Mouse (Mus musculus) midbrain, embryonic 16.5 days (tissue): ENCODE data around the gene Scn5a. TPM values are rescaled to one million over a fixed set of nuclear protein-coding genes. Genes with fewer than 3 reads are reported as not detected.
A peak's percentile ranks its signal among the peaks of the same experiment; 100 is the strongest.

Experiments
- ATAC-seq: fragments of 200-750 bp; cut with Nextera tagmentation; 2 replicates; pipeline ENCODE4 v1.8.0; 2017; ENCODE audit warnings: moderate TSS enrichment
- H3K27ac ChIP-seq: fragments of 300-500 bp; sonication (generic); 2 replicates; pipeline ENCODE4 v1.5.1; 2014; ENCODE audit warnings: mild to moderate bottlenecking, low read length, mixed read lengths
- H3K27me3 ChIP-seq: fragments of 300-500 bp; sonication (generic); 2 replicates; pipeline ENCODE4 v1.6.1; 2014; ENCODE audit warnings: low read depth, low read length, mixed read lengths; ENCODE audit not compliant: control insufficient read depth, insufficient read depth
- H3K36me3 ChIP-seq: fragments of 300-500 bp; sonication (generic); 2 replicates; pipeline ENCODE4 v1.6.1; 2014; ENCODE audit warnings: mild to moderate bottlenecking, low read length, moderate library complexity, mixed read lengths; ENCODE audit not compliant: control insufficient read depth, insufficient read depth
- H3K4me1 ChIP-seq: fragments of 300-500 bp; sonication (generic); 2 replicates; pipeline ENCODE4 v1.6.1; 2014; ENCODE audit warnings: mild to moderate bottlenecking, low read length, mixed read lengths; ENCODE audit not compliant: control insufficient read depth, insufficient read depth
- H3K4me2 ChIP-seq: fragments of 300-500 bp; sonication (generic); 2 replicates; pipeline ENCODE4 v1.6.1; 2014; ENCODE audit warnings: mild to moderate bottlenecking, low read length, mixed read lengths
- H3K4me3 ChIP-seq: fragments of 300-500 bp; sonication (generic); 2 replicates; pipeline ENCODE4 v1.5.1; 2014; ENCODE audit warnings: low read depth, mild to moderate bottlenecking, low read length, moderate library complexity, mixed read lengths
- H3K9ac ChIP-seq: fragments of 300-500 bp; sonication (generic); 2 replicates; pipeline ENCODE4 v1.6.1; 2014; ENCODE audit warnings: low read depth, low read length, mixed read lengths
- H3K9me3 ChIP-seq: fragments of 300-500 bp; sonication (generic); replicated peaks from 2 replicates; pipeline ENCODE4 v1.6.1; 2014; ENCODE audit warnings: mild to moderate bottlenecking, low read length, mixed read lengths; ENCODE audit not compliant: control insufficient read depth, poor library complexity, severe bottlenecking
- WGBS: fragments of 180-500 bp; shearing (Covaris S2); extraction: QIAGEN DNeasy Blood & Tissue Kit; methylation state at CpG from one replicate; pipeline ENCODE4 v1.1.7; 2014; 5-methylcytosine and 5-hydroxymethylcytosine counted together
- polyA plus RNA-seq: library from polyadenylated mRNA; unstranded; fragments of >200 nt; fragmentation: Nextera tagmentation; extraction: Ambion mirVana; gene quantifications from 2 replicates; pipeline ENCODE4 v1.2.1, GENCODE M21; 2015

Scn5a gene
- polyA plus RNA-seq, 1 experiment from 2014 or later = 0.40 TPM

GRCm38 (mm10) chr9:119445737-119446136 is 133.1 kb downstream of the Scn5a start:
- no peaks in the 10 kb centered on the region for H3K27me3 ChIP-seq
- peak overlapping the region; percentile 82 for H3K9ac ChIP-seq
- peaks cover 15% of the 10 kb centered on the region for H3K36me3 ChIP-seq
- H3K4me1 ChIP-seq = peaks cover 13% of the 10 kb centered on the region
- WGBS = 42% methylated on average over 6 of the region's 6 CpGs
- H3K27ac ChIP-seq = no peak overlapping the region
- H3K4me3 ChIP-seq = peak overlapping the region; percentile 95
- H3K4me2 ChIP-seq = peak overlapping the region; percentile 92
- no peaks in the 10 kb centered on the region for H3K9me3 ChIP-seq
- ATAC-seq = no peak

GRCm38 (mm10) chr9:119444738-119445429 is 133.9 kb downstream of the Scn5a start, which contains the start of gene Exog:
TSS of gene Exog (plus strand) at chr9:119444943.
- H3K4me1 ChIP-seq = peaks cover 13% of the 10 kb centered on the region
- H3K4me3 ChIP-seq = peak within 1 kb of the TSS; percentile 95
- H3K27ac ChIP-seq = peak within 1 kb of the TSS; percentile 82
- H3K9ac ChIP-seq = peak within 1 kb of the TSS; percentile 82
- H3K9me3 ChIP-seq = no peaks in the 10 kb centered on the region
- H3K4me2 ChIP-seq = peak within 1 kb of the TSS; percentile 92
- H3K36me3 ChIP-seq = peaks cover 17% of the 10 kb centered on the region
- WGBS = under 1% methylated on average over 52 of the region's 52 CpGs
- ATAC-seq = peak; percentile 93
- no peaks in the 10 kb centered on the region for H3K27me3 ChIP-seq

GRCm38 (mm10) chr9:119438498-119439000 is 140.3 kb downstream of the Scn5a start:
- H3K9ac ChIP-seq = no peak overlapping the region
- no peak overlapping the region for H3K4me2 ChIP-seq
- no peak for ATAC-seq
- WGBS = 91% methylated on average over 9 of the region's 9 CpGs
- H3K36me3 ChIP-seq = peaks cover 22% of the 10 kb centered on the region
- no peaks in the 10 kb centered on the region for H3K27me3 ChIP-seq
- H3K4me1 ChIP-seq = no peaks in the 10 kb centered on the region
- no peak overlapping the region for H3K4me3 ChIP-seq
- no peaks in the 10 kb centered on the region for H3K9me3 ChIP-seq
- H3K27ac ChIP-seq = no peak overlapping the region

DNA sequence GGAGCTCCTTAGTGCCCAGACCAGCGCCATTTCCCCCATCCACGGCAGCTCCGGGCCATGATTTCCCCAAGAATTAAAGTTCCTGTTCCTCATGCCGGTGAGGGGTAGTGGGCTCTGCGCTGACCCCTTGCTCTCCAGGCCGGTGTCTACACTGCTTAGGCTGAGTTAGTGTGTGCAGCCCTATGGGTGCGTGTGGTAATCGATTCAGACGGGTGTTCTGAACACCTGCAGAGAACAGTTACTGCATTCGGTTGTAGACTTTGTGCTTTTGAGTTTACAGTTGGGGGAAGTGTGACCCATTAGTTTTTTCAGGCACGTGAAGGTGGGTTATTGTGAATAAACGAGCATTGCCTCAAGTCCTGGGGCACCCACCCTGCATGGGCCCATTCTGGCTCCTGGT is 140.8 kb downstream of the Scn5a start:
- no peaks in the 10 kb centered on the region for H3K9me3 ChIP-seq
- 94% methylated on average over 12 of the region's 12 CpGs for WGBS
- no peak for ATAC-seq
- H3K36me3 ChIP-seq = peaks cover 25% of the 10 kb centered on the region
- no peak overlapping the region for H3K9ac ChIP-seq
- no peaks in the 10 kb centered on the region for H3K27me3 ChIP-seq
- H3K4me3 ChIP-seq = no peak overlapping the region
- no peak overlapping the region for H3K27ac ChIP-seq
- H3K4me2 ChIP-seq = no peak overlapping the region
- H3K4me1 ChIP-seq = no peaks in the 10 kb centered on the region

- Histone ChIP-seq H3K27me3 (no peaks in the 10 kb centered on the region), H3K36me3 (peaks cover 36% of the 10 kb centered on the region), H3K27ac (no peak overlapping the region), H3K4me2 (no peak overlapping the region), H3K9ac (no peak overlapping the region), H3K4me1 (no peaks in the 10 kb centered on the region), H3K4me3 (no peak overlapping the region), H3K9me3 (no peaks in the 10 kb centered on the region)
- 84% methylated on average over 2 of the region's 2 CpGs for WGBS
- no peak for ATAC-seq
These were observed 143.0 kb downstream of the Scn5a start for GRCm38 (mm10) chr9:119435855-119436254.

Other genes with a start within 250 kb of the Scn5a start
- 113 and 116 TPM in 2 replicates for gene Acaa1a, start 239.3 kb downstream of the Scn5a start, polyA plus RNA-seq
- gene Myd88, start 237.6 kb downstream of the Scn5a start, polyA plus RNA-seq = 5.2 and 5.8 TPM in 2 replicates
- gene Xylb, start 221.6 kb downstream of the Scn5a start, polyA plus RNA-seq = 2.7 and 4.3 TPM in 2 replicates
- 0.11 TPM in 1 of 2 replicates, not detected in the other for gene Slc22a14, start 213.5 kb downstream of the Scn5a start, polyA plus RNA-seq
- gene Acvr2b, start 176.9 kb downstream of the Scn5a start, polyA plus RNA-seq = 28.4 and 36.0 TPM in 2 replicates
- gene Exog, start 134.1 kb downstream of the Scn5a start, polyA plus RNA-seq = 53.3 and 58.6 TPM in 2 replicates
- 0.05 TPM in 1 of 2 replicates, not detected in the other for gene Scn10a, start 140.3 kb upstream of the Scn5a start, polyA plus RNA-seq
- 0.20 TPM in 2 replicates for gene Scn11a, start 246.4 kb upstream of the Scn5a start, polyA plus RNA-seq